Mouse (Mus musculus): ENCODE measurements at regions not wholly inside any gene's neighbourhood (a gene's known extent, or its start where the extent isn't known, plus 50 kb on each side); places are given as distances from the start of the nearest gene placed in this dataset.

DNA sequence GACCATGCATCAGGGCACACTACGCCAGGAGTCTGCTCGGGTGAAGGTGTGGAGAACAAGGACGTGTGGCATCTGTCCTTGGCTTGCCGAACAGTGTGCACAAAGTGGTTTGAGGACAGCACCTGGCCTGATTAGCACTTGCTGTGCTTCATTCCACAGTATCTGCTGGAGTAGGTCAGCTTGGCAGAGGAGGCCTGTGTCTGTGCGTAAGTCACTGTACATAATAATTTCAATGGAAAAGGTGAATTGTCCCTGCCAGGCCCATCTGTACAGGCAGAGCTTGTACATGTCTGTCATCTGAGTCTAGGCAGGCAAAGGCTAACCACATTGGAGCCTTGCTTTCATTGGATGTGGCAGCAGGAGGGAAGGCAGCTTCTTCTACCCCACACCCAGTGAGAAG lies 979.5 kb upstream of the Car8 start:
- no peak for DNase-seq (ENCODE audit: low spot score)

DNA sequence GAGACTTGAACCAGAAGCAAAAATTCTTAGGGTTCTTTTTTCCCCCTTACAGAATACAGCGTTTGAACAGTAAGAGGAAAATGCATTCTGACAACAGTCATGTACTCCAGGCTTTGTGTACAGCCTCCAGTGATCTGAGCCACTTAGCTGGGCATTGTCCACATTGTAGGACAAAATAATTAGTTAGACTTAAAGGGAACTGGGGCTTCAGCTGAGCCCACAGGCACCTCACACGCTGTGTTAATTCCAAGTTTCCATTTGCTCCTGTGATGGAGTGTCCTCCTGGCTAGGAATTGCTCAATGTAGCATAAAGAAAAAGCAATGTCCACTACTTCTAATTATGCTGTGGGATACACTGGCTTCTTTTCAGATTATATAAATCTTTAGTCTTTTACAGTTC lies 969.8 kb upstream of the Car8 start:
- DNase-seq (ENCODE audit: low spot score): no peak

DNA sequence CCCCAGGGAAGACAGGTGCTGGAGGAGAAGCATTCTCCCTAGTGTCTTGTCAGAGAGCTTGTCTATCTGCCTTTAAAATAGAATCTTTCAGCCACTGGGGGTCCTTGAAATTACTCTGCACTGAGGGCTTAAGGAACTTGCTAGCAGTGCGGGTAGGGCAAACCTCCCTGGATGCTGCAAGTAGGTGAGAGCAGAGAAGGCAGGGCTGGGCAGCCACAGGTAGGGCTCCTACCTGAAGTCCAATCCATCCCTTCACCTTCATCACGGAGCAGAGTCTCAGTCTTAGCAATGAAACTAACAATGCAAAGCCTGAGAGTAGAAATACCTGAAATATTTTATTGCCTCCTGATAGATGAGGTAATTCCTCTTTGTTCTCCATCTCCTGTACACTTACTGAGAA lies 961.2 kb upstream of the Car8 start:
- DNase-seq (ENCODE audit: low spot score): no peak

DNA sequence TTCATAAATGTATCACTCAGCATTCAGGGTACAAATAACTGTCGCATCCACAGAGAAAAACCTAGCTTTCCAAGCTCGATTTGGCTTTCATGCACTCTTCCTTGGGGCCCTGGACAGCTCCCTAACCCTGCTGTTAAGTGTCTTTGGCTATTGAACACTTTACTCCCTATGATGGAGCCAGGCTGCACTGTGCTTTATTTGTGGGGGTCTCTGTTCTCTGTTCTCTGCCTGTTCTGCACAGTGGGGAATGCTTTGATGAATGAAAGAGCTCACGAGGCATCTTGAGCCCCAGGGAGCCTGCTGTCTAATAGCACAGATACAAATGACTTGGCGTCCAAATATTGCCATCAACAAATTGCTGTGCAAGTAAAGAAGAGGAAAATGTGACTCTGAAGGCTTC lies 957.6 kb upstream of the Car8 start:
- DNase-seq (ENCODE audit: low spot score): no peak

DNA sequence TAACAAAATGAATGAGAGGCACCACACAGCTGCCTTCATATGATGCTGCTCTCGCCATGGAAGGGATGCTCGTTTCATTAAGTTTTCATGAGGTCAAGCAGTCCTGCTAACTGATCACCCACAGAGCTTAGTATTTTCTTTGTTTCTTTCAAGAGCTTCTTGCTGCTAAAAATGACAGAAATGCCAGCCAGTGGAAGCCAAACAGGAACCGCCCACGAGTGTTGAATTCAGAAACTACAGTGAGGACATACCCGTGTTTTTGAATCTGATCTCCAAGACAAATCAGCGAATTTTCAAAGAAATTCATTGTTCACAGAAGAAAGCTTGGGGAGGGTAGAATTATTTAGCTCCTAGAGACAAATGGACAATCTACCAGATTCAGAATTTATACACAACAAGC lies 954.3 kb upstream of the Car8 start:
- no peak for DNase-seq (ENCODE audit: low spot score)

DNA sequence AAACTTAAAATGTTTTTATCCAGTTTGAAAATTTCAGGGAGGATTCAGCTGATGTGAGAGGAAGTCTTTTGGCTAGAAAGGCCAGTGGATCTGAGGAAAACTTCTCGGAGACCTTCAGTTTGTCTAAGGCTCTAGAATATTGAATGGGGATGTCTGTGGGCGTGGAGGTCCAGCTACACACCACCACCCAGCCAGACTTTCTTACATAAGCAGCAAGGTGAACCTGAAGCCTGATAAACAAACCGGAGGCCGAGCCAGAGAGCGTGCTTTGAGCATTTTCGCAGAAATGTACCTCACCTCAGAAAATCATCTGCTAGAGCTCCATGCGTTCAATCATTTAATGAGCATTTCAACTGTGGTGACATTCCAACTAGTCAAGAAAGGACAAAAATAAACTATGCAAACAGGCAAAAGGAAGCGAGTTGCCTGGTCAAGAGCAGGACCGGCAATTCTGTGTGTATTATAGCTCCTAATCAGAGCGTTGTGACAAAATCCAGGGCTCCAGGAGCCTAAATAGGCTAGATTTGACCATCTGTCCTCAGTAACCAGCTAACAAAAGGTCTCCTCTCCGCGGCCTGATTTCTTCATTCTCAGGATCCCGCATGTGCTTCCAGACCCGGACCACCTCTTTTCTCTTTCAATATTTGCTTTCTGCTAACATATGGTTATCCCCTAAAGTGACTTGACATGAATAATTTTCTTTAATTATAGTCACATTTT lies 946.5 kb upstream of the Car8 start:
- DNase-seq (ENCODE audit: low spot score): no peak

DNA sequence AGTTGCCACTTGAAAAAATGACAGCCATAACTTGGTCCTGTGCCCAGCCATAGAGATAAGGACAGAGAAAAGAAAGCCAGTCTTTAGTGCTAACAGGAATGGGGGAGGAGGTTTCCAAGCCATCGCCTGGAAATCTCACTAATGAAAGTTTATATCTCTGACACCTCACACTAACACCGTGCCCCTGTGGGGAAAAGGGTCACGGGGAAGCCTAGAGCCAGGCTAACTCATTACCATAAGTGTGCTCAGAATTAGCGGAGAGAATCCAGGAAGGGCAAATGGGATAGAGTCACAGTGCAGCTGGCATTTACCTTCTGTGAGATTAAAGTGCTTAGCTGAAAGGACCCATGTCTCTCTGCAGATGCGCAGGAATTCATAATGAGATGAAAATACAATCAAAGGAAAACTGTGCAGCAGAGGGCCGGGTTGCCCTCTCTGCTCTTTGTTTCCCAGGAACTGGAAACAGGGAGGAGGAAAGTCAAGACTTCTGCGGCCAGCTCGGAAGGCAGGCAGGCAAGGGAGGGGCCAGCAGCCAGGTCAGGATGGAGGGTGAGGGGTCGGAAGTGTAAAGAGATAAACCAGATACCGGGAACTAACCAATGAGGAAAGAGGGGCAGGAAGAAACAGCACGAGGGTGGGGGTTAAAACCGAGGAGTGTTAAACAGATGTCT lies 945.7 kb upstream of the Car8 start:
- DNase-seq (ENCODE audit: low spot score): no peak

DNA sequence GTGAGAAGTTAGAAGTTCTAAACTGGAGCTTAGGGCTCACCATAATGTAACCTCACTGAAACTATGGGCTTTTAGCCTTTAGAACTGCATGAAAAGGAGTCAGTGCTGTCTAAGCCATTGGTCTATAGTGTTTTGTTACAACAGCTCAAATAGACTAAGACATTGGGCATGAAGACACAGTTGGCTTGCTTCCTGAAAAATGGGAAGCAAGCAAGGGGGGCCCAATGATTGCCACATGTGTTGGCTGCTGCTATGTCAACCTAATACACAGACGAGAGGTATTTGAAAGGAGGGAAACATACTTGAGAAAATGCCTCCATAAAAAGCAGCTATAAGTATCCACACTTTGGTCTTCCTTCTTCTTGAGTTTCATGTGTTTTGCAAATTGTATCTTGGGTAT lies 935.5 kb upstream of the Car8 start:
- DNase-seq (ENCODE audit: low spot score): no peak

DNA sequence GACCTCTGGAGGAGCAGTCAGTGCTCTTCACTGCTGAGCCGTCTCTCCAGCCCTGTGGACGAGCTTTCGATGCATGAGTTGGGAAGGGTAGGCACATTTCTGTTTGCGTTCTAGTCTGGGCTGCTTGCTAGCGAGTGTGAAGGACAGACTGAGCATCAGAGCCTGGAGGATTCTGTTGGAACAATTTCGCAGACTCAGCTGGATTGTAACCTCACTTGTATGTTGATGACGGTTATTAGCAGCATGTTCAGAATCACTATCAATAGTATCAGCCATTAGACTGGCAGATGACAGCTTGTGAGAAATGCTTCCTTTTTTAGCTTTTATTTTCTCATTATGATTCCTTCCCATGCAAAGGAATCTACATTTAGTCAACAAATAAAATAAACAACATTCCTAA lies 923.5 kb upstream of the Car8 start:
- no peak for DNase-seq (ENCODE audit: low spot score)

DNA sequence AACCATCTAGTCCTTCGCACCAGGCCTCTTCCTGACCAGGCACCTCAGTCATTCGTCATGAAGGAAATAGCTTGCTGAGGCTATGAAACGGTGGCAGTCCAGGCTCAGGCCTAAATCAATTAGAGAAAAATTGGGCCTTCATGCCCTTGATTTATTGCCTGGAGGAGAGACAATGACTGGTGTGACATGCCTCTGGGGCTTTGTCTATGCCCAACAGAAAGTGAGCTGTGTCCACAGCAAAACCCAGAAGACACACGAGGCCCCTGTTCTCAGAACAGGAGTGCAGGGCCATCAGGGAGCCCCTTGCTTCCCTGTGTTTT lies 922.9 kb upstream of the Car8 start:
- no peak for DNase-seq (ENCODE audit: low spot score)

DNA sequence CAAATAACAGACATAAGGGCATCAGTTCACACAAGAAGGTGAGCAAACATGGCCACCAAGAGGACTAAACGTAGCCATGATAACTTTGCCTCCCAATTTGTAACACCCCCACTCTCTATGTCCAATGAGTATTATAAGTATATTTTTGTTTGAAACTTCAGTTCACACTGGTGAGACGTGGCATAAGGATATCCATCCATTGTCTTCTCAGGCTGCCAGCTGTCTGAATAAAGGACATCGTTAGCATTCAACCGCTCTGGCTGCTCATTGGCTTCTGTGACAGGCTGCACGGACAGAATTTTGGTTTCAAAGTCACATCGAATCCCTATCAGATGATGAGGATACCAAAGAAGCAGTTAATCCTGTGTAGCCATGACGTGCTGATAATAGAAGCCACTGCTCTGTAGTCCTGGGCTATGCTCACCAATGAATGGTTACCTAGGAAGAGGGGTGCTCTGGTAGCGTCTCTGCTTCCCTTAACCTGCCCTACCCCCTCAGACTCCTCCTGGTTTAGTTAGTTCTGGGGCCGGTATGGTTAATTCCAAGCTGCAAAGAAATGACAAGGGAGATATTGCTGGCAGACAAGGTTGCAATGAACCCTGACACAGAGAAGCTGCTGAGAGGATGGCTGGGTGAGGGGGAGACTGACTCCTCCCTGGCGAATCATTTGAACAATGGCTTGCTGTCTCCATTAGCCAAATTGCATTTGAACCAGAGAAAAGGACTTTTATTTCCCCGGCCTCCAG lies 922.4 kb upstream of the Car8 start:
- DNase-seq (ENCODE audit: low spot score): no peak

DNA sequence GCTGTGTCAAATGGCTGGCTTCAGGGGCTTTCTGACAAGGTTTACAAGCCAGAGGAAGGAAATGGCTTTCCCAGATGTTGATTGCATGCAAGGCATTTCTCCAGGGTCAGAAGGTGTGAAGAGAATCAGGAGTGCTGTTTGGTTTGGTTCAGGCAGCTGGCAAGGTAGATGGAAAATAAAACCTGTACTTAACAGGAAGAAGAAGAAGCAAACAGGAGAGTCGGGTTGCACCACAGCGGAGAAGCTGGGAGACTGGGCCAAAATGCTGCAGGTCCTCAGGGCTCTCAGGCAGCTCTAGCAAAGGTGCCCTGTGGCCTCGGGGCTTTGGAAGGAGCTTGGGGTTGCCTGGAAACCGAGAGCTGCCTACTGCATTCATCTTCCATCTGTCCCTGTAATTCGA lies 908.9 kb upstream of the Car8 start:
- peak; percentile 16 for DNase-seq (ENCODE audit: low spot score)

DNA sequence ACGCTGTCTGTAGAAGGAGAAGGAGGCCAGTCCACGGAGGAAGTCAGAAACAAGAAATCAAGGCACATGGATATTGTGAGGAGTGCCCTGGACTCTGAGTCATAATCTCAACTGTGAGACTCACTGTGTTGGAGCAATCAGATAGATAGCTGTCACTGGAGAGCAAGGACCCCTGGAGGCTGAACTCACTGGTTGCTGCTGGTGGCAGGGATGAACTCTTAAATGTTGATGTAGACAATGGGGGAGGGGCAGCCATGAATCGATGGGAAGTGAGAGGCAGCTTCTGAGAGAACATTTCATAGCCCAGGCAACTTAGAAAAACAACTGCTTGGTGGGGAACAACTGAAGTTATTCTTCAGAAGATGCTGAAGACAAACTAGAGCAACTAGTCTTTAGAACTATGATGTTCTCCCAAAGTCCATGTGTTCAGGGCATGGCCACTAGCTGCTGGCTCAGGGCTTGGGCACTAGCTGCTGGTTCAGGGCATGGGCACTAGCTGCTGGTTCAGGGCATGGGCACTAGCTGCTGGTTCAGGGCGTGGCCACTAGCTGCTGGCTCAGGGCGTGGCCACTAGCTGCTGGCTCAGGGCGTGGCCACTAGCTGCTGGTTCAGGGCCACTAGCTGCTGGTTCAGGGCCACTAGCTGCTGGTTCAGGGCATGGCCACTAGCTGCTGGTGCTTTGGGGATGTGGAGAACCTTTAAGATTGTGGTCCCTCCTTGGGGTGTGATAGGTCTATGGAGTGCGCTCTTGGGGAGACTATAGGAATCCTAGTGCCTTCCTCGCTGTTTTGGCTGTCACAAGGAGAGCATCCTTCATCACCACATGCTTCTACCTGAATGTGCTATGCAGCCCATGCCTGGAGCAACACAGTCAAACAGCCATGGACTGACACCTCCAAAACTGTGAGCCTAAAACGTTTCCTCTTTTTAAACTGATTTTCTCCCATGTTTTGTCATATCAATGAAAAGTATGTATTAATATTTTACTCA lies 905.7 kb upstream of the Car8 start:
- peak; percentile 35 for DNase-seq (ENCODE audit: low spot score)

DNA sequence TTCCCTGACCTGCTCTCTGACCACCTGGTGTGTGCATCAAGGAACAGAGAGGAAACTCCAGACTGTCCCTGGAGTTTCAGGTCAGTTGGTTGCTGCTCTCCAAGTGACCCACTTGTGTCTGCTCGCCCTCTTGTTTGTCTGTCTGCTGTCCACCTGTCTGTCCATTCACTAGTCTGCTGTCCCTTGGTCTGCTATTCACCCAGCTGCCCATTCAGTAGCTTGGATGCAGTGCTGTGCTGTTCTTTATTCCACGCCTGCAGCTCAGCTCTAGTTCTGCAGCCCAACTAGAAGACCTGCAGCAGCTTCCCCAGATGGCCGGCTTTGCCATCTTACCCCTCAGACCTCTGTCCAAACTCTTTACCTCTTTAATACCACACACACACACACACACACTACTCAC lies 904.2 kb upstream of the Car8 start:
- DNase-seq (ENCODE audit: low spot score): peak; percentile 23

DNA sequence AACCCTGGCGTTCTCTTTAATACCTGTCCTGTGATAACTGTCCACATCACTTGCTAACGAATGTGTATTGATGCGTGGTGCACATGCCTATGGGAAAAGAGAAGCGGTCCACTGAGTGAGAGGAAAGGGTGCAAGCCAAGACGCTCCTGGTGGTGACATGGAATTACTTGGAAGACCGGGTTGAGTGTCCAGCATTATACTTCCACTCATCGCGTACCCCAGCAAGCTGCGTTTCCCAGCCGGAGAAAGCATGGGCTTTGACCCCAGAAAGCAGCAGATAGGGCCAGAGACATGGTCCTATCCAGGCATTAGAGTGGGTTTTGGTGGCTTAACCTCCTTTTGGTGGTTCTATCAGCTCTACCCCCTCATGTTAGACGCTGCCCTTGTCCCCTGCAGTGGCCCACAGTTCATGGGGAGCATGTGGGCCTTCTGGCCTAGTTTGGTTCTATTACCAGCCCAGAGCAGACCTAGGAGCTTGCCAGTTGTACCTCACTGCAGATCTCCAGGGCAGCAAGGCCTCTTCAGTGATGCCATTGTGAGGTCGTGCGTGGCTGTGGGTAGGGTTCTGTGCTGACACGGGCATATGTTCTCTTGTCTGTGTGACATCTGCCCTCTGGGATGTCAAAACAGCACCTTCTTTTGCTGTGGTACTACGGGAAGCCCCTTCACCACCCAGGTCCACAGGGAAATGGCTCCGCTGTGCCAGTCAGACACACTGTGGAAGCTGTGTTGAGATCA lies 903.3 kb upstream of the Car8 start:
- peak; percentile 27 for DNase-seq (ENCODE audit: low spot score)

DNA sequence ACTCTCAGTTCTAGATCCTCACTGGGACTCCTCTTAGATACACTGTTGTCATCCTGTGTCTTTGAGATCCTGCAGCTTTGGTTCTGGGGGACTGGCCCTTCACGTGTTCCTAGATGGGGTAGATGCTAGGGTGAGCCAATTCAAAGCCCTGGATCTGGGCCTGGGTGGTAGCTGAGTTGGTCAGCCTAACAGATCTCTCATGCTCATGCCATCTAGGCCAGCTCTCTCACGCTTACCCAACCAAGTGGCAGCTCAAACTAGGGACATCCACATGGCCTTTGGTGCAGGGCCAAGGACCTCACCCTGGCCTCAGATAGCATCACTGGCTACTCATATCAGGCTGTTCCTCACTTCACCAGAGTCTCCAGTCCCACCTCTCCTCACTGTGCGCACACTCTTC lies 901.9 kb upstream of the Car8 start:
- peak; percentile 32 for DNase-seq (ENCODE audit: low spot score)

DNA sequence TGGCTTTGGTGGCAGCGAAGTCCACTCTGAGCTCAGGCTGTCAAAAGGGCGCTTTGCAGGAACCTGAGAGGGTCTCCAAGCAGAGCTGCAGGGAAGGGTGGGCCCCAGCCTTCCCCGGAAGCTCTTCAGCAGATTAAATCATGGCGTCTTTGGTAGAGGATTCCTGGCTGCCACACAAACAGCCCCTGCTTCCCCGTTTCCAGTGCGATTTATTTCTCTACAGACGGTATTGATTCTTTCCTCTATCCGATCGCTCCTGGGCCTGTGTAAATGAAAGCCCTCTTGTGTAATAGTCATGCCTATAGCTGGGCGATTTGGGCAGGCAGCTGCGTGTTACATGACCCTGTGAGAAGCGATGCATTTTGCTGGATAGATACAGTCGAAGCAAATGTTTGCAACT lies 897.8 kb upstream of the Car8 start:
- DNase-seq (ENCODE audit: low spot score): peak; percentile 35

DNA sequence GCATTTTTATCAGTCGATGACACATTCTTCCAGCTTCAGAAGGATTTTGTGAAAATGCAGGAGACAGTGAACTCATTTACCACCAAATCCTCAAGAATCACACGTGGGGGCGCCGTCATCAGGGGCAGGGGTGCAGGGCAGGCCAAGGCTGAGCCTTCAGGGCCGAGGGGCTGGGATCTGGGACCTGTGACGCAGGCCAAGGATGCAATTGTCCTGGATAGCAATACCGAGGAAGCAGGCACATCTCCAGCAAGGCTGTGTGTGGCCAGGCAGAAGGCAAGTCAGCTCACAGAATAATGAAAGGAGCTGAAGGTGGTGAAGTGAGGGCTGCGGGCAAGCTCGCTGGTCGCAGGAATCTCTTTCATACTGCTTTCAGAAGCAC lies 897.3 kb upstream of the Car8 start:
- peak; percentile 56 for DNase-seq (ENCODE audit: low spot score)

DNA sequence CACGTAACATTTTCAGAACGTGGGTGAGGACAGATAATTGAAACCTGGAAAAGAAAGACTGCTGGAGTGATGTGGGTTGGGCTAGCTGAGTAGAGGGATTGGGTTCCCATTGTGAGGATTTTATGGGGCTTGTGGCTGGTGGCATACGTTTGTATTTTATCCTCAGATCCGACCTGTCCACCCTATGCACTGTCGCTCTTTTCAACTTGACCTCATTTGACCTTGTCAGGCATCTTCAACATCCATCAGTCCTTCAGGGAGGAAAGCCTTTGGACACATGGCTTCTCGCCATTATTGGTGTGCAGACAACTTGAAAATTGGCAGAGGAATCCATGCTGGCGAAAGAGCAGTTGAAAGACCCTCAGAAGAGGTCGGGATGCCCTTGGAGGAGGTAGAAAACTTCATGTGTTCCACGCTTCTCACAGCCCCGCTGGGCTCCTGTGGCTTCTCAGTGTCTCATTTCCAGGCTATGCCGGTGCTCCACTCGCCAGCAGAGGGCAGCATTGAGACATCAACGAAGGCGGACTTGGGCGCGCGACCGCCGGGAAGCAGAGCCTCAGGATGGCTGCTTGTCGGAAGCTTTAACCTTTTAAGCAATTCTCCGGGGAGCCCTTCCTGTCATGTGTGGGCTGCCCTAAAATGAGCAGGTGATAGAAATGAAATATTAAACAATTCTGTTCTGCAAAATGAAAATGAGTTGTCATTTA lies 896.8 kb upstream of the Car8 start:
- peak; percentile 98 for DNase-seq (ENCODE audit: low spot score)

DNA sequence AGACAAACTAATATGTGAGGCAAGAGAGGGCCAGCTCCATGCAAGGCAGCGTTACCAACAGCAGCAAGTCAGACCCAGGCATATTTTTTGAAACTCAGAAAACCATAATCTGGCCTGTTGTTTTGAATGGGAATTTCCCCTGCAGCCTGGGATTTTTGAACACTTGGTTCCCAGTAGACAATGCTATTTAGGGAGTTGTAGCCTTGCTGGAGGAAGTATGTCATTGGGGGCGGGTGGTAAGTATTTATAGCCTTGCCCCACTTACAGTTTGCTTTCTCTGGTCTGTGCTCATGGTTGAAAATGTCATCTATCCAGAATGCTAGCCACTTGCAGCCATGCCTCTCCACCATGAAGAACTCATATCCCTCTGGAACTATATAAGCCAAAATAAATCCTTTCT lies 894.9 kb upstream of the Car8 start:
- DNase-seq (ENCODE audit: low spot score): peak; percentile 18
